Mouse (Mus musculus) bone marrow macrophage, adult 2 months (primary cell): Measurements from ENCODE around the gene Sox8.

Experiments
- CTCF ChIP-seq: IDR thresholded peaks from 2 replicates; pipeline ENCODE4 v1.5.1; 2012; ENCODE audit warnings: low read depth, mild to moderate bottlenecking, low read length, moderate library complexity
- POLR2A ChIP-seq: IDR thresholded peaks from 2 replicates; pipeline ENCODE4 v1.6.1; 2012; ENCODE audit warnings: mild to moderate bottlenecking, low read depth, low read length, borderline replicate concordance

DNA sequence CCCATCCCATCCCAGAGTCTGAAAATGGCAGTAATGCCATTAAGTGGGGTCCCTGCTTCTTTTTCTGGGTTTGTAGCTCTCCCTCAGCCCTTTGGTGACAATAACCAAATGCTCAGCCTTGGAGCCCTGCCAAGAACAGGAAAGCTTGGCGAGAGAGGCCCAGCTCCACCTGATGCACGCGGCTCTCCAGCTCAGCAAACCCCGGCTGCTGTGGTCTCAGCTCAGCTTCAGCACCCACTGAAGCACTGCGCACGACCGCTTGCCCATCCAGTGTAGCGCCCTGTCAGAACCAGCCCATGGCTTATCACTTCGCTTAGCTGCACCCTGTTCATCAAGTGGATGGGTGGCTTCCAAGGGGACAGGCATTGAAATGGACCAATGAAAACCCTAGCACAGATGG is 39.7 kb upstream of the Sox8 start:
- TF ChIP-seq CTCF (no peak), POLR2A (no peak)
